Mouse (Mus musculus): ENCODE measurements around the gene Gm30191. TPM values are rescaled to one million over a fixed set of nuclear protein-coding genes. Genes with fewer than 3 reads are reported as not detected.

Gene Gm30191
- polyA plus RNA-seq, 1 experiment from 2014 or later: not detected

- H3K27ac ChIP-seq (ENCODE audit: low read length): no peak overlapping the region
- no peaks in the 10 kb centered on the region for H3K27me3 ChIP-seq (ENCODE audit: control insufficient read depth, insufficient read depth, low read length)
- H3K4me3 ChIP-seq (ENCODE audit: low read depth, low read length): no peak overlapping the region
- H3K36me3 ChIP-seq (ENCODE audit: control insufficient read depth, insufficient read depth, low read length): no peaks in the 10 kb centered on the region
- H3K4me1 ChIP-seq (ENCODE audit: control insufficient read depth, insufficient read depth, low read length): no peaks in the 10 kb centered on the region
- no peak for ATAC-seq (ENCODE audit: insufficient number of reproducible peaks, insufficient read depth, low FRiP score, low read depth)
- WGBS: 68% methylated on average over 4 of the region's 4 CpGs
- H3K9ac ChIP-seq (replicated peaks; ENCODE audit: low read depth, low read length): no peak overlapping the region
- no peak overlapping the region for H3K4me2 ChIP-seq (replicated peaks; ENCODE audit: low read depth, low read length)
- H3K9me3 ChIP-seq (ENCODE audit: control insufficient read depth, low read depth, low read length): no peaks in the 10 kb centered on the region
Measured at GRCm38 (mm10) chr4:134299498-134299810, 52.7 kb downstream of the Gm30191 start.

Other genes with a start within 250 kb of the Gm30191 start
- 42.6 and 50.4 TPM in 2 replicates for gene Dhdds, start 246.0 kb upstream of the Gm30191 start, polyA plus RNA-seq (2014; fragmentation: Nextera tagmentation; extraction: Ambion mirVana)
- 0.07 TPM in 2 replicates for gene Lin28a, start 228.1 kb upstream of the Gm30191 start, polyA plus RNA-seq (2014; fragmentation: Nextera tagmentation; extraction: Ambion mirVana)
- gene Zfp683, start 193.1 kb upstream of the Gm30191 start, polyA plus RNA-seq (2014; fragmentation: Nextera tagmentation; extraction: Ambion mirVana): not detected in 2 replicates
- gene Crybg2, start 186.1 kb upstream of the Gm30191 start, polyA plus RNA-seq (2014; fragmentation: Nextera tagmentation; extraction: Ambion mirVana): 4.8 and 7.3 TPM in 2 replicates
- gene Cd52, start 151.9 kb upstream of the Gm30191 start, polyA plus RNA-seq (2014; fragmentation: Nextera tagmentation; extraction: Ambion mirVana): 16.3 and 16.4 TPM in 2 replicates
- 7.0 and 8.3 TPM in 2 replicates for gene Ubxn11, start 144.4 kb upstream of the Gm30191 start, polyA plus RNA-seq (2014; fragmentation: Nextera tagmentation; extraction: Ambion mirVana)
- 403 and 435 TPM in 2 replicates for gene Sh3bgrl3, start 118.1 kb upstream of the Gm30191 start, polyA plus RNA-seq (2014; fragmentation: Nextera tagmentation; extraction: Ambion mirVana)
- gene Cep85, start 59.8 kb upstream of the Gm30191 start, polyA plus RNA-seq (2014; fragmentation: Nextera tagmentation; extraction: Ambion mirVana): 43.2 and 55.9 TPM in 2 replicates
- gene Gm7534, start 43.9 kb upstream of the Gm30191 start, polyA plus RNA-seq (2014; fragmentation: Nextera tagmentation; extraction: Ambion mirVana): not detected in 2 replicates
- 0.32 TPM in 1 of 2 replicates, not detected in the other for gene Catsper4, start 19.6 kb upstream of the Gm30191 start, polyA plus RNA-seq (2014; fragmentation: Nextera tagmentation; extraction: Ambion mirVana)
- 5.7 and 6.3 TPM in 2 replicates for gene Cnksr1, start 8.5 kb upstream of the Gm30191 start, polyA plus RNA-seq (2014; fragmentation: Nextera tagmentation; extraction: Ambion mirVana)
- 0.36 and 0.41 TPM in 2 replicates for gene E130218I03Rik, start 3.3 kb upstream of the Gm30191 start, polyA plus RNA-seq (2014; fragmentation: Nextera tagmentation; extraction: Ambion mirVana)
- gene Zfp593, start 1.3 kb upstream of the Gm30191 start, polyA plus RNA-seq (2014; fragmentation: Nextera tagmentation; extraction: Ambion mirVana): 14.8 and 16.5 TPM in 2 replicates
- 4.1 and 4.5 TPM in 2 replicates for gene Grrp1, start 7.2 kb downstream of the Gm30191 start, polyA plus RNA-seq (2014; fragmentation: Nextera tagmentation; extraction: Ambion mirVana)
- 19.0 and 19.6 TPM in 2 replicates for gene Pdik1l, start 41.0 kb downstream of the Gm30191 start, polyA plus RNA-seq (2014; fragmentation: Nextera tagmentation; extraction: Ambion mirVana)
- gene Trim63, start 68.2 kb downstream of the Gm30191 start, polyA plus RNA-seq (2014; fragmentation: Nextera tagmentation; extraction: Ambion mirVana): not detected in 2 replicates
- gene Slc30a2, start 96.2 kb downstream of the Gm30191 start, polyA plus RNA-seq (2014; fragmentation: Nextera tagmentation; extraction: Ambion mirVana): not detected in 2 replicates
- 0.64 and 0.98 TPM in 2 replicates for gene Extl1, start 136.9 kb downstream of the Gm30191 start, polyA plus RNA-seq (2014; fragmentation: Nextera tagmentation; extraction: Ambion mirVana)
- 13.8 and 15.1 TPM in 2 replicates for gene Pafah2, start 149.4 kb downstream of the Gm30191 start, polyA plus RNA-seq (2014; fragmentation: Nextera tagmentation; extraction: Ambion mirVana)
- gene Stmn1, start 221.4 kb downstream of the Gm30191 start, polyA plus RNA-seq (2014; fragmentation: Nextera tagmentation; extraction: Ambion mirVana): 1,523 and 1,653 TPM in 2 replicates
- gene Paqr7, start 249.8 kb downstream of the Gm30191 start, polyA plus RNA-seq (2014; fragmentation: Nextera tagmentation; extraction: Ambion mirVana): 2.2 and 2.3 TPM in 2 replicates

All from stomach, embryonic 14.5 days (tissue).